Mouse (Mus musculus) intestine, embryonic 14.5 days (tissue): ENCODE measurements around the gene Rab12. TPM values are rescaled to one million over a fixed set of nuclear protein-coding genes. Genes with fewer than 3 reads are reported as not detected.

ENCODE experiments used
- ATAC-seq: fragments of 200-750 bp; cut with Nextera tagmentation; replicated peaks from 2 replicates; pipeline ENCODE4 v1.8.0; 2017; ENCODE audit warnings: low read depth, moderate number of reproducible peaks, moderate TSS enrichment, moderate library complexity; ENCODE audit not compliant: low FRiP score, low TSS enrichment
- DNase-seq: peaks from one replicate; pipeline ENCODE4 v3.0.0-alpha.2; 2018; ENCODE audit warnings: low spot score
- H3K27ac ChIP-seq: fragments of 300-500 bp; sonication (generic); 2 replicates; pipeline ENCODE4 v1.5.1; 2014; ENCODE audit warnings: low read depth, mild to moderate bottlenecking, control low read depth
- H3K27me3 ChIP-seq: fragments of 300-500 bp; sonication (generic); replicated peaks from 2 replicates; pipeline ENCODE4 v1.6.1; 2014; ENCODE audit warnings: low read length, control low read depth; ENCODE audit not compliant: control insufficient read depth, insufficient read depth
- H3K36me3 ChIP-seq: fragments of 300-500 bp; sonication (generic); 2 replicates; pipeline ENCODE4 v1.6.1; 2014; ENCODE audit warnings: low read length, control low read depth; ENCODE audit not compliant: control insufficient read depth, insufficient read depth
- H3K4me1 ChIP-seq: fragments of 300-500 bp; sonication (generic); replicated peaks from 2 replicates; pipeline ENCODE4 v1.6.1; 2014; ENCODE audit warnings: low read length, control low read depth, mixed read lengths; ENCODE audit not compliant: control insufficient read depth, insufficient read depth
- H3K4me2 ChIP-seq: fragments of 300-500 bp; sonication (generic); 2 replicates; pipeline ENCODE4 v1.6.1; 2014; ENCODE audit warnings: low read length
- H3K4me3 ChIP-seq: fragments of 300-500 bp; sonication (generic); 2 replicates; pipeline ENCODE4 v1.5.1; 2014; ENCODE audit warnings: low read depth, low read length, control low read depth, mixed read lengths
- H3K9ac ChIP-seq: fragments of 300-500 bp; sonication (generic); 2 replicates; pipeline ENCODE4 v1.6.1; 2014; ENCODE audit warnings: mild to moderate bottlenecking, low read length
- H3K9me3 ChIP-seq: fragments of 300-500 bp; sonication (generic); 2 replicates; pipeline ENCODE4 v1.6.1; 2016; ENCODE audit warnings: low read length, control low read depth; ENCODE audit not compliant: control insufficient read depth
- WGBS: fragments of 180-500 bp; shearing (Covaris S2); extraction: QIAGEN DNeasy Blood & Tissue Kit; methylation state at CpG from one replicate; pipeline ENCODE4 v1.1.7; 2014; 5-methylcytosine and 5-hydroxymethylcytosine counted together
- polyA plus RNA-seq: library from polyadenylated mRNA; unstranded; fragments of >200 nt; fragmentation: Nextera tagmentation; extraction: Ambion mirVana; gene quantifications from 2 replicates; pipeline ENCODE4 v1.2.1, GENCODE M21; 2014

Gene Rab12
- polyA plus RNA-seq, 1 experiment from 2014 or later, result 44.6 TPM

- H3K9me3 ChIP-seq, result no peaks in the 10 kb centered on the region
- H3K4me2 ChIP-seq, result peak overlapping the region; percentile 92
- 43% methylated on average over 7 of the region's 7 CpGs for WGBS
- peaks cover 30% of the 10 kb centered on the region for H3K27me3 ChIP-seq
- DNase-seq (no peak), ATAC-seq (no peak)
- peaks cover 36% of the 10 kb centered on the region for H3K4me1 ChIP-seq
- no peaks in the 10 kb centered on the region for H3K36me3 ChIP-seq
- H3K9ac ChIP-seq, result peak overlapping the region; percentile 61
- H3K27ac ChIP-seq, result no peak overlapping the region
- peak overlapping the region; percentile 73 for H3K4me3 ChIP-seq
These were observed 72.6 kb downstream of the Rab12 start for GRCm38 (mm10) chr17:66447007-66447312.

GRCm38 (mm10) chr17:66446196-66447006 is 73.1 kb downstream of the Rab12 start:
- Histone ChIP-seq H3K9ac (peak overlapping the region; percentile 61), H3K9me3 (no peaks in the 10 kb centered on the region), H3K4me1 (peaks cover 36% of the 10 kb centered on the region), H3K27me3 (peaks cover 27% of the 10 kb centered on the region), H3K36me3 (no peaks in the 10 kb centered on the region), H3K4me2 (peak overlapping the region; percentile 92), H3K4me3 (peak overlapping the region; percentile 73), H3K27ac (no peak overlapping the region)
- WGBS, result 45% methylated on average over 7 of the region's 7 CpGs
- ATAC-seq (no peak), DNase-seq (no peak)

Other genes starting within 250 kb of the Rab12 start
- gene Mtcl1, start 70.0 kb downstream of the Rab12 start, polyA plus RNA-seq, result 11.7 and 14.6 TPM in 2 replicates
- 0.31 and 0.76 TPM in 2 replicates for gene Themis3, start 74.9 kb upstream of the Rab12 start, polyA plus RNA-seq